Mouse (Mus musculus) testis, adult 10 weeks (tissue): ENCODE data around the gene Trim21. TPM values are rescaled to one million over a fixed set of nuclear protein-coding genes. Genes with fewer than 3 reads are reported as not detected.

Experiments used
- polyA plus RNA-seq: library from polyadenylated mRNA; stranded (reverse); fragments of 350-450 nt; fragmentation: Illumina TruSeq; extraction: RNeasy Lipid Tissue Mini Kit (QIAGEN cat#74804); gene quantifications from one replicate; pipeline ENCODE4 v1.2.3, GENCODE M21; 2014; ENCODE audit warnings: low read depth, low replicate concordance

Trim21 gene
- 1.1 TPM for polyA plus RNA-seq

GRCm38 (mm10) chr7:102564999-102565997 lies at the start of gene Trim21:
Gene Trim21 (minus strand): TSS chr7:102565486.

DNA sequence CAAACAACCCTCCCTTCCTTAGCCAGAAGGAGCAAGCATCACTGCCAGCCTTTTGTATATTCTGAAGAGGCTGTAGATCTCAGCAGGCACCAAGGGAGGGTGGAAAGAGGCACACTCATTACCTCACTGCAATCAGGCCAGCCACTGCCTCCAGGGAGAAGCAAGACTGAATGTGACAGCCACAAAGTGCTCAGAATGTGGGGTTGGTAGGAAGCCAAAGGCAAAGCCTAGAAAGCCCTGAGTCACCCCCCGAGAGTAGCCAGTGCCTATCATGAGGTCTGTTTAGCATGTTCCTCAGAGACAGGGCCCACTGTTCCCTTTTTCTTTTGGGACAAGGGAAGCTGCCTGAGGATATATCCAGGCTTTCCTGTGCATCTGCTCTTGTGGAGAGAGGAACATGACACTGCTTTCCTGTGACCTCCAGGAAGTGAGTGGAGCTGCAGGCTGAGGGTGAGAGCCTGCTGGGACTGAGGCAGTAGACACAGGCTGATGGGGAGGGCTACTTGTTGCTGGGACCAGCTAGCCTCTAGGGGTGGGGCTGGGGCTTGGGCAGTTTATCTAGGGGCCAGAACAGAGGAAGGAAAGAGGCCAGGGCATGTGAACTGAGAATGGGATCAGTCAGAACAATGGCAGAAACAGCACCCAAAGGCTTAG lies 32.2 kb upstream of the Trim21 start, which contains the start of gene Olfr552:
Gene Olfr552 (plus strand): TSS at position 393 of the 654 bp plus-strand sequence.

DNA sequence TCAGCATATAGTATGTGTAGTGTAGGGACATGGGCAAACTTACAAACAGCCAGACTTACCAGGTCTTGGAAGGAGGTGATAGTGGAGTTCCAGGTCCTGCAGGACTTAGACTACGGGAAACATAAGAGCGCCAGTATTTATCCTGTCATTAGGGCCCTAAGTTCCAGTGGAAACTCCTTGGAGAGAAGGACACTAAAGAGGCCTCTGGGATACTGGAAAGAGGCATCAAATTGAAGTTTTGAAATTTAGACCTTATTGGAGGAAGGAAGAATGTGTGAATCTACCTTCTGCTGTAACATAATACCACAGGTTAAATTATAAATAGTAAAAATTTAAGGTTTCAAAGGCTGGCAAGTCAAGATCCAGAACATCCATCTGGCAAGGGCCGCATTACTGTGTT lies 26.5 kb upstream of the Trim21 start, which contains the start of gene Olfr551:
Gene Olfr551 (minus strand): TSS at position 101 of the 400 bp plus-strand sequence.

DNA sequence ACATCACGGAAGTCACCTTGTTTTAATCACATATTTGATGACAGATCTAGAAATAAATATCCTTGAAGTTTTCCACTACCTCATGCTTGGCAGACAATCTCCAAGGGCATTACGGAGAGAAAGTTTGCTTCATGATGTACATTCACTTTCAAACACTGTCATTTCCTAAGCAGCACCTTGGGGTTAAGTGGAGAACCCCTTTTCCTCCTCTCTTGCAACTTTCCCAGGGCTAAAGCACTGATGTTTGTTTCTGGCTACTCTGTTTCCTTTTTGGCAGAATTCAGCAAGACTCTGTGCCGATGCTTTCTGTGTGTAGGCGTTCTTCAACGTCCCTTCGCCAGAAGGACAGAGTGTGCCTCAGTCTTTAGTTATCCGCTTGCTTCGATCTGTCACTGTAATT lies 5.9 kb upstream of the Trim21 start, which contains the start of gene Olfr550:
Gene Olfr550 (plus strand): TSS at position 301 of the 400 bp plus-strand sequence.

DNA sequence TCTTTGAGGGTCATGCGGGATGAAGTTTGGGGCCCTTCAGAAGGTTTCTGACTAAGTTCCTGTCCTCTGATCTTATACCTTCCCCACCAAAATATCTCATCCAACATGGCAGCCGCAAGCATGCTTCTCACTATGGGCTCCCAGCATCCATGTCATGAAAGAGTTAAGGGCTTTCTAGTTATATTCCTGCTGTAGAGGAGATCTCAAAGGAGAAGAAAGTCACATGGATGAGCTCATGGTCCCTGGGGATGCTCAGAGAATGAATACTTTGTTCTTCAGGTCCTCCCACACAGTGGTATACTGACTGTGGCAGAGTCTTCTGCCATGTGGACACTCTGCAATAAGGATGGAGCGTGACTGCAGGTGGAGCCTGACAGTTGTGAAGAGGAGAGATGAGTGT lies 15.7 kb downstream of the Trim21 start, which contains the start of gene Olfr549:
Gene Olfr549 (plus strand): TSS at position 301 of the 400 bp plus-strand sequence.

DNA sequence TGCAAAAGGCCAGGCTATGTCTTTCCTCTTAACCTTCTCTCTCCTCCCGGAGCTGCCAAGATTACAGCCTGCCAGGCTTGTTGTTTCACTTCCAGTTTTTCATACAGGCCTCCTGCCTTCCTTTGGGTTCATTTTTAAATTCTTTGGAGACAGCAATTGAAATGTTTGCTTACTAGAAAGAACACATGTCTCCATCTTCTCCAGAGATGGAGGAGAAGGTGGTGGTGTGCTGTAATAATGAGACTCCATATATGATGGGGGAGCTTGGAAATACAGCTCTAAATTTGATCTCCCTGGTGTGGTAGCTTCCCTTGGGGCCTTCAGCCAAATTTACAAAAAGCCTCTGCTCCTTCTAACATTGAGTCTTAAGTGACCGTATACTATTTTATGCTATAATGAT lies 24.7 kb downstream of the Trim21 start, which contains the start of gene Olfr548-ps1:
Gene Olfr548-ps1 (plus strand): TSS at position 301 of the 400 bp plus-strand sequence.

GRCm38 (mm10) chr7:102534449-102534848 lies 30.8 kb downstream of the Trim21 start, which contains the start of gene Olfr547:
Gene Olfr547 (plus strand): TSS chr7:102534749.

Other genes starting within 250 kb of the Trim21 start
- gene Rrm1, start 123.8 kb downstream of the Trim21 start, polyA plus RNA-seq, result 83.8 TPM
- gene Olfr543, start 83.8 kb downstream of the Trim21 start, polyA plus RNA-seq, result not detected
- gene Olfr544, start 77.2 kb downstream of the Trim21 start, polyA plus RNA-seq, result not detected
- gene Olfr545, start 65.9 kb downstream of the Trim21 start, polyA plus RNA-seq, result not detected
- gene Olfr547, start 30.7 kb downstream of the Trim21 start, polyA plus RNA-seq, result not detected
- gene Olfr548-ps1, start 24.6 kb downstream of the Trim21 start, polyA plus RNA-seq, result not detected
- gene Olfr549, start 15.6 kb downstream of the Trim21 start, polyA plus RNA-seq, result not detected
- not detected for gene Olfr550, start 6.0 kb upstream of the Trim21 start, polyA plus RNA-seq
- not detected for gene Olfr551, start 26.4 kb upstream of the Trim21 start, polyA plus RNA-seq
- gene Olfr552, start 32.3 kb upstream of the Trim21 start, polyA plus RNA-seq, result not detected
- not detected for gene Olfr553, start 52.7 kb upstream of the Trim21 start, polyA plus RNA-seq
- not detected for gene Olfr554, start 72.9 kb upstream of the Trim21 start, polyA plus RNA-seq
- gene Olfr555, start 93.3 kb upstream of the Trim21 start, polyA plus RNA-seq, result not detected
- not detected for gene Olfr556, start 99.4 kb upstream of the Trim21 start, polyA plus RNA-seq
- 5.6 TPM for gene Trim68, start 121.8 kb upstream of the Trim21 start, polyA plus RNA-seq
- not detected for gene Olfr557, start 130.4 kb upstream of the Trim21 start, polyA plus RNA-seq
- gene Olfr558, start 136.7 kb upstream of the Trim21 start, polyA plus RNA-seq, result 0.48 TPM
- 0.08 TPM for gene Olfr33, start 153.6 kb upstream of the Trim21 start, polyA plus RNA-seq
- not detected for gene Olfr559, start 162.0 kb upstream of the Trim21 start, polyA plus RNA-seq
- not detected for gene Olfr560, start 193.9 kb upstream of the Trim21 start, polyA plus RNA-seq
- 0.34 TPM for gene Olfr78, start 194.0 kb upstream of the Trim21 start, polyA plus RNA-seq
- gene Olfr561, start 205.7 kb upstream of the Trim21 start, polyA plus RNA-seq, result not detected
- gene Olfr564, start 238.0 kb upstream of the Trim21 start, polyA plus RNA-seq, result not detected